Mouse (Mus musculus): Measurements from ENCODE around the gene Atg14. TPM values are rescaled to one million over a fixed set of nuclear protein-coding genes. Genes with fewer than 3 reads are reported as not detected.

Gene Atg14
- total RNA-seq, 2 experiments from 2014 or later: 14.4 to 14.7 TPM

DNA sequence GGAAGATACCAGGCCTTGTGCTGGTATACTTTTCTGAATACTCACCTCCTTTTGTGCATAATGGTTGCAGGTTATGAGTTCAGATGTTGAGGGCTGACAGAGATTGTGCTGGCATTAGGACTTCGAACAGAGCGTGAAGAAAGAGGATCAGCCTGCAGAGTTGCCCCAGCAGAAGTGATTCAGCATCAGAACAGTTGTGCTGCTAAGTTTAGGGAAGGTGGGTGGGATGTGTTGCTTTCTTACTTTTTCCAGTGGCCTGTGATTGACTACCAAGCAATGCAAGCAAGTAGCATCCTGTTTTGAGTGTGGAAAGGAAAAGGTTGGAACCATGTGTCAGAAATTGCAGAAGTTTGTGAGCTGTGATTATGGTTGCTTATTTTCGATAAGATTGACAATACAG is 56.8 kb downstream of the Atg14 start:
- no peak for DNase-seq
- intact Hi-C loops (cut with DNase I): no loop called here

DNA sequence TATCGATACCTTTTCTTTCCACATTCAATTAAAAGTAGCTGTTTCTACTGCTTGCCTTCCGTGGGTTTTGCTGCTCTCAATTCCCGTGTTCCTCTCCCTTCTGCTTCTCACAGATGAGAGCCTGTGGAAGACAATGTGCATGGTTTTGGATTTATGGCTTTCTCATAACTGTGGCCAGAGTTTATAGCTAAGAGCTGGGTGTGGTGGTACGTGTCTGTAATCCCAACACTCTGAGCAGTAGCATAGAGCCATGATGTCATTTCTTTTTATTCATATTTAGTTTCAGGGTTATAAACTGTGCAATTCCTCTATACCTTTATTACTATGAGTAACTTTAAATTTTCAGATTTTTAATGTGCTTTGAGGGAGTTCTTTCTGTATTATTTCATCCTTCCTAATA is 60.2 kb downstream of the Atg14 start:
- intact Hi-C loops (cut with DNase I): no loop called here
- DNase-seq: no peak

DNA sequence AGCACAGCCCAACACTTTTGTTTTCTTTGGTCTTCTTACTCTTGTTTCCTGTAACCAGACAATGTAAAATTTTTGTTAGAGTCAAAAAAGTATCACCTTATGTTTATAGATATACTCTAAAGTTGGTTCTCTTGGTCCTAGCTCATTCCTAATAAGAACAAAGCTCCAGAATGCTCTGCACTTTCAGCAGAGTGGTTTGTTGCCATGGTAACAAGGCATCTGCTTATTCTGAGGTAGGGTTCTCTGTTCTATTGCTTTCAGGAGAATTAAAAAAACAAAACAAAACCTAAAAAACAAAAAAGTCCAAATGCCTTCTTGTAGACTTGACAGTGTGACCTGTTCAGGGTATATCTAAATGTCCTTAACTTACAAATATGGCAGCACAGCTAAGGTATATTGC is 62.4 kb downstream of the Atg14 start:
- intact Hi-C loops (cut with DNase I): no loop called here
- no peak for DNase-seq

DNA sequence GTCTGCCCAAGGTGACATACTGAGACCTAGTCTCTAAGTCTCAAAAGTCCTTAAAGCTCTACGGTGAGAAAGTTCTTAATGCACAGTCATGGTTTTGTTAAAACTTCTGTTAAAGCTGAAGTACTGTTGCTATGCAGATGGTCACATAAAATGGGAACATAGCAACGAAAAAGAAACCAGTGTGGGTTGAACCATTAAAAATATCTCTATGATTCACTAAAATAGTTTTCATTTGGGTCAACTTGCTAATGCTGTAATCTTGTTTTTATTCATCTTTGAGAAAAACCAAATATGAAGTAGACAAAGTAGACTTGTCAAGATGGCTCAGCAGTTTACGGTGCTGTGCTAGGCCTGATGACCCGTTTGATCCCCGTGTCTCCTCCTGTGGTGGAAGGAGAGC is 63.8 kb downstream of the Atg14 start:
- intact Hi-C loops (cut with DNase I): no loop called here
- DNase-seq: no peak

DNA sequence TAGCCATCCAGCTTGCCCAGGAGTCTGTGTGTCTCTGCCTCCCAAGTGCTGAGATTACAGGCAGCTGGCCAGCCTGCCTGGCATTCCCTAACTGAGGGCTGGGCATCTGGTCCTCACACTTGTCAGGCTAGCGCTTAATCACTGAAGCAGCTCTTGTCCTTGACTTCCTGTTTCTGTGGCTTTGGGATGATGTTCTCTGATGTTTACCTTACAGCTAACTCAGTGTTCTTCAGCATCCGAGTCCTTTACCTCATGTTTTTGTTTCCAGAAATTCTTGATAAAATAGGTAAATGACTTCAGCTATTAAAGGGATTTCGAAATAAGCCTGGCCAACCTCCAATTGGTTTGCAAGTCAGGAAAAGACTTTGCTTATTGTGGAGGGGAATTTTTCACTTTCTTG is 66.4 kb downstream of the Atg14 start:
- intact Hi-C loops (cut with DNase I): no loop called here
- DNase-seq: no peak

DNA sequence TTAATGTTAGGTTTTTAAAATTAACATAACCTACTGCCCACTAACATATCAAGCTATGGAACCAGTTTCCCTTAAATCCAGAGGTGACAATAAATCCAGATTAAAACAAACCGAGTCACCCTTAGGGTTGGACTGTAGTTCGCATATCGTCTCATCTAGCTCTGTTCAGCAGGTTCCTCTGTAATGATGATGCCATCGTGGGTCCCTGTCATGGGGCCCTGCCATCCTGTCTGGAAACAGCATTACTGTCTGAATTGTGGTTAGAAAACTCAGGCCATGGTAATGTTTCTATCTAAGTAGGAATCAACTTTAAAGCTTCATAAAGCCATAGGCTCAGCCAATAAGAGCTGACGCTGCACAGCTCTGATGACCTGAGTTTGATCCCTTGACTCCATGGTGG is 71.8 kb downstream of the Atg14 start:
- no peak for DNase-seq
- intact Hi-C loops (cut with DNase I): no loop called here

DNA sequence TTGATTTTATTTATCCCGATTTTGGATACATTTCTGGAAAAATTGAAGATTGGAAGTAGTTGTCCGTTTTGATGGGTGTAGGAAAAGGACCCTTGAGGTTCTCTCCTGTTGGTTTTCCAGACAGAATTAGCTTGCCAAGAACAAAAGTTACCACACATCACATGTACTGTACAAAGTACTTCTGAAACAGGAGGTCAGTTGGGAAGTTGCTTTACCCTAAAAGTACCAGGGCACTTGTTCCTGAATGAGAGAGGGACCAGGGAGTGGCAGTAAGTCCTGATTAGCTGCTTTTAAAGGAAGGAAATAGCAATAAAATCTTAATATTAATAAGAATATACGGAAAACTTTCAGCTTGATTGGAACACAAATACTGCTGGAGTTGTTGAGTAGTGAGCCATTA is 73.3 kb downstream of the Atg14 start:
- no peak for DNase-seq
- intact Hi-C loops (cut with DNase I): no loop called here

DNA sequence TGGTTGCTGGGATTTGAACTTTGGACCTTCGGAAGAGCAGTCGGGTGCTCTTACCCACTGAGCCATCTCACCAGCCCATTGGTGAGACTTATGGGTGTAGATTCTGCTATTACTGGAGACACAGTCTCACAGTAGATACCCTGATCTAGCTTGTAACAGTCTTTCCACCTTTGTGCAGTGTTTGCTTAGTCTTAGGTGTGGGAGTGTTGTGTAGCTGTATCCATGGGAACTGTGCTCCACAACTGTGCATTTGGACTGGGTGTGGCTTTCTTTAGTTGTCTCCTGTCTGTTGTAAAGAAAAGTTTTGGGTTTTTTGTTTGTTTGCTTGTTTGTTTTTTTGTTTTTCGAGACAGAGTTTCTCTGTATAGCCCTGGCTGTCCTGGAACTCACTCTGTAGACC is 74.5 kb downstream of the Atg14 start:
- intact Hi-C loops (cut with DNase I): no loop called here

DNA sequence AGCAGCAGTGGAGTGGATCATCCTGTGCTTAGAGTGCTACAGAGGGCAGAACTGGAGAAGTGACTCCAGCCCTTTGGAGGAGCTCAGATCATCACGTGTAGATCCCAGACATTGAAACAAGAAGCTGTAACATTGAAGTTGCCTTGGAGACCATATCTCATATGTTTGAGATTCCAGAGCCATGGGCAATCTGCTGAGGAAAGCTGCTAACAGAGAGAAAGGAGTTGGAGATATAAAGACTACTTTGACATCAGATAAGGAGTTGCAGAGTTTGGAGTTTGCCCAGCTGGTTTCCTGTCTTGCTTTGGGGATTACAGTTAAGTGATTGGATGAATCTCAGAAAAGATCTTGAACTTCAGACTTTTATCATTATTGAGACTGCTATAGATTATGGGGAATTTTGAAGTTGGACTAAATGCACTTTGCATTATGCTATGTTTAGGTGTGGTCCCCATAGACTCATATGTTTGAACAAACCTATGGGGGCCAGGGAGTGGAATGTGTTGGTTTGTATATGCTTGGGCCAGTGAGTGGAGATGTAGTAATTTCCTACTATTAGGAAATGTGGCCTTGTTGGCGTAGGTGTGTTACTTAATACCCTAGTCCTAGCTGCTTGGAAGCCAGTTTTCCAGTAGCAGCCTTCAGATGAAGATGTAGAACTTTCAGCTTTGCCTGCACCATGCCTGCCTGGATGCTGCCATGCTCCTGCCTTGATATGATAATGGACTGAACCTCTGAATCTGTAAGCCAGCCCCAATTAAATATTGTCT is 76.7 kb downstream of the Atg14 start:
- no peak for DNase-seq
- intact Hi-C loops (cut with DNase I): no loop called here

More for the DNA sequence above, 74.5 kb downstream of the Atg14 start:
- DNase-seq: no peak

Other genes with a start within 250 kb of the Atg14 start
- gene Lgals3, start 202.9 kb downstream of the Atg14 start, total RNA-seq (2021): 1 to 10 TPM; 1.3 to 1.8 TPM
- 1 to 10 TPM; 4.0 to 4.2 TPM for gene Dlgap5, start 152.2 kb downstream of the Atg14 start, total RNA-seq (2021)
- gene Fbxo34, start 120.2 kb downstream of the Atg14 start, total RNA-seq (2021): 10 to 100 TPM; 27.9 to 28.4 TPM
- 100 to 1,000 TPM; 105 to 119 TPM for gene Ktn1, start 77.8 kb upstream of the Atg14 start, total RNA-seq (2021)

All from left cerebral cortex, postnatal 4 days (tissue).